Mouse (Mus musculus) hindbrain, embryonic 11.5 days (tissue): Measurements from ENCODE around the gene Mpig6b. TPM values are rescaled to one million over a fixed set of nuclear protein-coding genes. Genes with fewer than 3 reads are reported as not detected.

Experiments used
- ATAC-seq: fragments of 200-750 bp; cut with Nextera tagmentation; 2 replicates; pipeline ENCODE4 v1.8.0; 2017; ENCODE audit warnings: mild to moderate bottlenecking, moderate TSS enrichment, moderate library complexity; ENCODE audit not compliant: low FRiP score
- DNase-seq: peaks from one replicate; pipeline ENCODE4 v3.0.0-alpha.2; 2015; ENCODE audit warnings: low spot score
- H3K27ac ChIP-seq: fragments of 300-500 bp; sonication (generic); 2 replicates; pipeline ENCODE4 v1.5.1; 2014; ENCODE audit warnings: mild to moderate bottlenecking, low read depth, low read length
- H3K27me3 ChIP-seq: fragments of 300-500 bp; sonication (generic); 2 replicates; pipeline ENCODE4 v1.6.1; 2014; ENCODE audit warnings: mild to moderate bottlenecking, low read length, moderate library complexity, mixed read lengths; ENCODE audit not compliant: control insufficient read depth, insufficient read depth
- H3K36me3 ChIP-seq: fragments of 300-500 bp; sonication (generic); 2 replicates; pipeline ENCODE4 v1.6.1; 2014; ENCODE audit warnings: mild to moderate bottlenecking, low read length, moderate library complexity, mixed read lengths; ENCODE audit not compliant: control insufficient read depth, insufficient read depth
- H3K4me1 ChIP-seq: fragments of 300-500 bp; sonication (generic); replicated peaks from 2 replicates; pipeline ENCODE4 v1.6.1; 2014; ENCODE audit warnings: low read length, mixed read lengths; ENCODE audit not compliant: control insufficient read depth, insufficient read depth
- H3K4me2 ChIP-seq: fragments of 300-500 bp; sonication (generic); replicated peaks from 2 replicates; pipeline ENCODE4 v1.6.1; 2014; ENCODE audit warnings: mild to moderate bottlenecking, low read depth, low read length
- H3K4me3 ChIP-seq: fragments of 300-500 bp; sonication (generic); 2 replicates; pipeline ENCODE4 v1.5.1; 2014; ENCODE audit warnings: low read depth, low read length
- H3K9ac ChIP-seq: fragments of 300-500 bp; sonication (generic); 2 replicates; pipeline ENCODE4 v1.6.1; 2014; ENCODE audit warnings: low read depth, low read length
- H3K9me3 ChIP-seq: fragments of 300-500 bp; sonication (generic); 2 replicates; pipeline ENCODE4 v1.6.1; 2016; ENCODE audit warnings: low read length; ENCODE audit not compliant: control insufficient read depth
- WGBS: fragments of 180-500 bp; shearing (Covaris S2); extraction: QIAGEN DNeasy Blood & Tissue Kit; methylation state at CpG from one replicate; pipeline ENCODE4 v1.1.7; 2014; 5-methylcytosine and 5-hydroxymethylcytosine counted together
- polyA plus RNA-seq: library from polyadenylated mRNA; unstranded; fragments of >200 nt; fragmentation: Nextera tagmentation; extraction: Ambion mirVana; gene quantifications from 2 replicates; pipeline ENCODE4 v1.2.1, GENCODE M21; 2014

Gene Mpig6b
- polyA plus RNA-seq, 1 experiment from 2014 or later, result 1.1 TPM

DNA sequence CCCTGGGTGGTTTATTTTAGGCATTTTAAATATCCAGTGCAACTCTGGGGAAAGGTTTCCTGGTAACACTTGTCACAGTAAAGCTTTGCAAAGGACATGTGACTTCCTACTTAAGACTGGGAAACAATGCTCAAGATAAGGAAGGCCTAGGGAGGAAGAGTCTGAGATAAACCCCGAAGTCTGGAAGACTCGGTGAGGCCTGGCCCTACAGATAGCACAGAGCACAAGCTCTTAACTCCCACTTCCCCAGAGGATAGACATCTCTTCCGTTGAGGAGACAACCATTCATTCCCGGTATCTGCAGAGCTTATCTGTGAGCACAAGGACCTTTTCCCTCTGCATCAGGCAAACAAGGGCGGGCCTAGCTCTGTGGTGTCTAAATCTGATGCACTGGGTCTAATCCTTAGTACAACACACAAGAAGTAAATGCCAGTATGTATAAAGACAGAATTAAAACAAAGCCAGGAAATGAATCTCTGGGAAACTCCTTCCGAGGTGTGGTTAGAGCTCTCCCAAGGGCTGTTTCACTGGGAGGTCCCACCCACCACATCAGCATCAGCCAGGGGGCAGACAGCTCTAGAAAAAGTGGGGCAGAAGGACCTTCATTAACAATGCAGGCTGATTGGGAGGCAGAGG is 44.0 kb downstream of the Mpig6b start:
- DNase-seq, result peak; percentile 21
- H3K4me2 ChIP-seq, result no peak overlapping the region
- H3K36me3 ChIP-seq, result no peaks in the 10 kb centered on the region
- no peak overlapping the region for H3K27ac ChIP-seq
- no peaks in the 10 kb centered on the region for H3K9me3 ChIP-seq
- no peak overlapping the region for H3K4me3 ChIP-seq
- no peaks in the 10 kb centered on the region for H3K27me3 ChIP-seq
- ATAC-seq, result no peak
- WGBS, result 66% methylated on average over 6 of the region's 6 CpGs
- peaks cover 4% of the 10 kb centered on the region for H3K4me1 ChIP-seq
- H3K9ac ChIP-seq, result peak overlapping the region; percentile 40; the same call in 1 of the 2 replicates

DNA sequence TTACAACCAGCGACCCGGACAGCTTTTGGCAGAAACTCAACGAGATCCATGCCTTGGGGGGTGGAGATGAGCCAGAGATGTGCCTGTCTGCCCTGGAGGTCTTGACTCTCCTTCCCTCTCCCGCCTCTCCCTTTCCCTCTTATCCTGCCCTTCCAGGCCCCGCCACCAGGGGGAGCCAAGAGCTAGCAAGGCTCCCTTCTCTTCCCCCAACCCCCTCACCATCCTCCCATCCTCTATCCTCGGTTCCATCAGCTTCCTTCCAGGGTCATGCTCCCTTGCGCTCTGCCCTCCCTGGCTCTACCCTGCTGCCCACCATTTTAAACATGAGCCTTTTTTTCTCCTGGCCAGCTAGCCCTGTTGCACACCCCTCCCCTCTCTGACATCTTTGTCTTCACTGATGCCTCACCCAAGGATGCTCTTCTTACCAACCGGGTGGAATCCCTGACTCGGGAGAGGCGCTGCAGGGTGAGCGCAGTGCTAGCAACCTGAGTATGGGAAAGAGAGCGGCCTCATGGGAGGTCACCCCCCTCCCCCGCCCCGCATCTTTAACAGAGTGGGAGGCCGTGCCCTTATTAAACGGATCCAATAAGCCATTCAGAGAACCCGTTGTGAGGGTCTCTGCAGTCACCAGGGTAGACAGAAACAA is 44.7 kb downstream of the Mpig6b start:
- no peak overlapping the region for H3K4me3 ChIP-seq
- H3K27ac ChIP-seq, result no peak overlapping the region
- H3K4me2 ChIP-seq, result 0 out of 2 replicates have a peak overlapping the region, but pooled peaks have one; percentile 24
- H3K9ac ChIP-seq, result peak overlapping the region; percentile 40; the same call in 1 of the 2 replicates
- ATAC-seq (peak; percentile 83), DNase-seq (peak; percentile 96)
- H3K36me3 ChIP-seq, result 0 out of 2 replicates have a peak, but pooled peaks cover under 1% of the 10 kb centered on the region
- no peaks in the 10 kb centered on the region for H3K27me3 ChIP-seq
- H3K4me1 ChIP-seq, result peaks cover 4% of the 10 kb centered on the region
- WGBS, result 5% methylated on average over 17 of the region's 17 CpGs
- H3K9me3 ChIP-seq, result no peaks in the 10 kb centered on the region

DNA sequence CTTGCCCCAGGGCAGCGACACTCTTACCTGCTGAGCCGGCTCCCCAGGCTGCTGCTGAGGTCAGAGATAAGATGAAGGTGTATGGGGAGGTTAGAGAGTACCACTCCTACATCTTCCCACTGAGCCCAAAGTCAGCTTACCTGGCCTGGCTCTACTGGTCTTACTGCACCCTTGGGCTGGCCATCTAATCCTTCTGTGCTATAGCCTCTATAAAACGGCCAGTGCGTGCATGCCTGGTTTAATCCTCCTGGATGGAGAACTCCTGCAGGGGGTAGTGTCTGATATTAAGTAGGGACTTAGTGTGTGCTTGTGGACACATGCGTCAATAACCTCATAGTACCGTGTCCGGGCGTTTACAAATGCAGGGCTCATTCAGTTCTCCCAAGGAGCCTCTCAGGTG is 45.4 kb downstream of the Mpig6b start:
- no peak for ATAC-seq
- WGBS, result 89% methylated on average over 8 of the region's 8 CpGs
- no peak overlapping the region for H3K4me2 ChIP-seq
- no peaks in the 10 kb centered on the region for H3K9me3 ChIP-seq
- H3K27ac ChIP-seq, result no peak overlapping the region
- no peak overlapping the region for H3K9ac ChIP-seq
- peaks cover 4% of the 10 kb centered on the region; the same call in 1 of the 2 replicates for H3K4me1 ChIP-seq
- H3K27me3 ChIP-seq, result no peaks in the 10 kb centered on the region
- H3K36me3 ChIP-seq, result 0 out of 2 replicates have a peak, but pooled peaks cover 5% of the 10 kb centered on the region
- H3K4me3 ChIP-seq, result no peak overlapping the region
- DNase-seq, result no peak

DNA sequence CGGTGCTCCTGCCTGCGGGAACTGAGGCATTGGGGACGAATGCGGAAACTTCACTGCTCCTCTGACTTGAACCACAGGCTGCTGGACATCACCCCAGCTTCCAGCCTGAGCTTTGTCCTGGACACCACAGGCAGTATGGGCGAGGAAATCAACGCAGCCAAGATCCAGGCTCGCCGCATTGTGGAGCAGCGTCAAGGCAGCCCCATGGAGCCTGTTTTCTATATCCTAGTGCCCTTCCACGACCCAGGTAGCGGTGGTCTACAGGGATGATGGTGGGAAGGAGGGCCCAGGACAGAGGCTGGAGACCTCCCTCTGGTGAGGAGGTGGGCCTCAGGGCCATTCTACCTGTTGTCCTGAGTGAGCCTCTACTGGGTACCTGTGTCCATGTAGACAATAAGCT is 46.1 kb downstream of the Mpig6b start:
- Histone ChIP-seq H3K4me3 (no peak overlapping the region), H3K4me1 (peaks cover 4% of the 10 kb centered on the region; the same call in 1 of the 2 replicates), H3K4me2 (no peak overlapping the region), H3K9me3 (no peaks in the 10 kb centered on the region), H3K27ac (no peak overlapping the region), H3K9ac (no peak overlapping the region), H3K27me3 (no peaks in the 10 kb centered on the region), H3K36me3 (peaks cover 8% of the 10 kb centered on the region; the same call in 1 of the 2 replicates)
- ATAC-seq (no peak), DNase-seq (no peak)
- WGBS, result 77% methylated on average over 11 of the region's 11 CpGs

DNA sequence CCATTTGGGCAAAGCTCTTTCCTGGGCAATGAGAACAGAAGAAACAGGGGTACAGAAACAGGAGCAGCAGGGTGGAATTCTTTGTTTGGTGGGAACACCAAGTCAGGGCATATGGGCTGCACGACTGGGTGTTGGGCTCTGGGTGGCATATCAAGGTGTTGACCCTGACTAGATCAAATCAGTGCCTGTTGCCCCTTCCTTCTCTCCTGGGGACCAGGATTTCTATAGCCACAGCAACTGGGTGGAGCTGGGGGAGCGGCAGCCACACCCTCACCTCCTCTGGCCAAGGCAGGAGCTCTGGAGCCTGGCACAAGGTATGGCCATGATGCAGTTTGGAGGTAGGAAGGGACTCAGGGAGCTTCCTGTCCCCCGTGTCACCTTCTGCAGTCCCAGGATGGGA is 47.8 kb downstream of the Mpig6b start:
- DNase-seq (no peak), ATAC-seq (no peak)
- Histone ChIP-seq H3K9me3 (no peaks in the 10 kb centered on the region), H3K4me2 (no peak overlapping the region), H3K27ac (no peak overlapping the region), H3K4me3 (no peak overlapping the region), H3K9ac (no peak overlapping the region), H3K27me3 (no peaks in the 10 kb centered on the region), H3K4me1 (peaks cover 4% of the 10 kb centered on the region; the same call in 1 of the 2 replicates), H3K36me3 (peaks cover 16% of the 10 kb centered on the region; the same call in 1 of the 2 replicates)
- 87% methylated on average over 3 of the region's 3 CpGs for WGBS

- DNase-seq (no peak), ATAC-seq (no peak)
- Histone ChIP-seq H3K27ac (no peak overlapping the region), H3K4me3 (no peak overlapping the region), H3K9me3 (no peaks in the 10 kb centered on the region), H3K9ac (no peak overlapping the region), H3K4me1 (peaks cover 4% of the 10 kb centered on the region; the same call in 1 of the 2 replicates), H3K4me2 (no peak overlapping the region), H3K27me3 (no peaks in the 10 kb centered on the region), H3K36me3 (peaks cover 16% of the 10 kb centered on the region; the same call in 1 of the 2 replicates)
- WGBS, result 76% methylated on average over 14 of the region's 14 CpGs
Measured at GRCm38 (mm10) chr17:35017706-35018030, 48.3 kb downstream of the Mpig6b start.

DNA sequence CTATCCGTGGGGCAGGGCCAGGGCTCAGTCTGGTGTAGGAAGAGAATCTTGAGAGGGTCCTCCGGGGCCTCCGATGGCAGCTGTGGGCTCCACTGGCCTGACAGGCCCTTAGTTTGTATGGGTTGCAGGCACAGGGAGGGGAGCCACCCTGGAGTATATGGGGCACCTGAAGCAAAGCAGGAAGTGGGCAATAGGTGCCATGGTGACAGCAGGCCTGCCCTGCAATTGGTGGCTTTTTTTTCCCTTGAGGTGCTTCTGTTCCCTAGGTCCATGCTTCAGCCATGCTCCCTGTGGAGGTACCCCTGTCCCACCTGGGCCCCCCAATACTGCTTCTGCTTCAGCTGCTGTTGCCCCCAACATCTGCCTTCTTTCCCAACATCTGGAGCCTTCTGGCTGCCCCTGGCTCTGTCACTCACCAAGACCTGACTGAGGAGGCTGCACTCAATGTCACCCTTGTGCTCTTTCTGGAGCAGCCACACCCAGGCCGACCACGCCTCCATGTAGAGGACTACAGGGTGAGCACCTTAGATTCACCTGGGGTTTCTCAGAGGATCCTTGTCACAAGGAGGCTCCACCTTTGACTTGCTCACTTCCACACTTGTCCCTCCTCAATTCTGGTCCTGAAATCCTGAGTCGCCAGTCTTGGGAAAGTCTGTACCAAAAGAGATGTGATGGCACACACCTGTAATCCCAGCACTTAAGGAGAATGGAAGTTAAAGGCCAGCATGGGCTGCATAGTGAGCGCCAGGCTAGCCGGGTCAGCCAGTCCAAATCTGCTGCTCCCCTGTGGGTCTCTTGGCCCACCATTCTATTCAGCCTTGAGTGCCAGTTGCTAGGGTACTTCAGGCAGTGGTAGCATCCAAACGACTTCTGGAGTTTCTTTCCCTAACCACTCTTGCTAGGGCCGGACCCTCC is 48.9 kb downstream of the Mpig6b start:
- WGBS, result 81% methylated on average over 10 of the region's 10 CpGs
- Histone ChIP-seq H3K4me3 (no peak overlapping the region), H3K9me3 (no peaks in the 10 kb centered on the region), H3K27me3 (no peaks in the 10 kb centered on the region), H3K4me1 (peaks cover 4% of the 10 kb centered on the region; the same call in 1 of the 2 replicates), H3K9ac (no peak overlapping the region), H3K36me3 (peaks cover 22% of the 10 kb centered on the region; the same call in 1 of the 2 replicates), H3K27ac (no peak overlapping the region), H3K4me2 (no peak overlapping the region)
- DNase-seq (no peak), ATAC-seq (no peak)

DNA sequence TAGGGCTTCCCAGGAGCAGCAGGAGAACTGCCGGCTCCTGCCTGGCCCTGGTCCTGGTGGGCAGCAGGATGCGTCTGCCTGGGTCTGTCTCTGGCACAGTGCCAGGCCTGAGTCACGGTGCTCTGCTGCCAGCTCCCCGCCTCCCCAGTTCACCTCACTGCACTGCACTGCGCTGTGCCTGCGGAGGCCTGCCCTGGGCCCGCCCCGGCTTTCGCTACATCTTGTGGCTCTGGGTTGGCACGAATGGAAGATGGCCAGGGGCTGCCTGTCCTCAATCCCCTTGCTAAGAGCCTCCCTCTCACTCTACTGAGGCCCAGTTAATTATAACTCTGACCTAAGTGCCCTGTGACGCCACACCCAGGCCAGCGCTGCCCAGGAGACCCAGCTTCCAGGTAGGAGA is 49.6 kb downstream of the Mpig6b start, which contains the start of gene Vwa7:
Gene Vwa7, plus strand, starts transcription at position 204 of the 400 bp plus-strand sequence.
- 85% methylated on average over 12 of the region's 12 CpGs for WGBS
- no peak within 1 kb of the TSS for H3K4me2 ChIP-seq
- ATAC-seq, result no peak
- H3K4me3 ChIP-seq, result no peak within 1 kb of the TSS
- DNase-seq, result no peak
- H3K9ac ChIP-seq, result no peak within 1 kb of the TSS
- no peak within 1 kb of the TSS for H3K27ac ChIP-seq
- peaks cover 25% of the 10 kb centered on the region; the same call in 1 of the 2 replicates for H3K36me3 ChIP-seq
- no peaks in the 10 kb centered on the region for H3K9me3 ChIP-seq
- H3K27me3 ChIP-seq, result no peaks in the 10 kb centered on the region
- peaks cover under 1% of the 10 kb centered on the region; the same call in 1 of the 2 replicates for H3K4me1 ChIP-seq
